Mouse (Mus musculus) liver, embryonic 11.5 days (tissue): Measurements from ENCODE around the gene Ube2q1. TPM values are rescaled to one million over a fixed set of nuclear protein-coding genes. Genes with fewer than 3 reads are reported as not detected.
A peak's percentile ranks its signal among the peaks of the same experiment; 100 is the strongest.

ENCODE experiments used
- ATAC-seq: fragments of 200-750 bp; cut with Nextera tagmentation; replicated peaks from 2 replicates; pipeline ENCODE4 v1.8.0; 2017; ENCODE audit warnings: moderate number of reproducible peaks, mild to moderate bottlenecking, moderate TSS enrichment, moderate library complexity; ENCODE audit not compliant: low FRiP score
- DNase-seq: peaks from one replicate; pipeline ENCODE4 v3.0.0-alpha.2; 2017; ENCODE audit warnings: low spot score
- H3K27ac ChIP-seq: fragments of 300-500 bp; sonication (generic); 2 replicates; pipeline ENCODE4 v1.5.1; 2014; ENCODE audit warnings: mild to moderate bottlenecking, low read depth, low read length, control low read depth
- H3K27me3 ChIP-seq: fragments of 300-500 bp; sonication (generic); replicated peaks from 2 replicates; pipeline ENCODE4 v1.6.1; 2014; ENCODE audit warnings: low read length, mixed read lengths; ENCODE audit not compliant: control insufficient read depth, insufficient read depth
- H3K36me3 ChIP-seq: fragments of 300-500 bp; sonication (generic); 2 replicates; pipeline ENCODE4 v1.6.1; 2014; ENCODE audit warnings: mild to moderate bottlenecking, low read length, moderate library complexity, mixed read lengths; ENCODE audit not compliant: control insufficient read depth, insufficient read depth
- H3K4me1 ChIP-seq: fragments of 300-500 bp; sonication (generic); replicated peaks from 2 replicates; pipeline ENCODE4 v1.6.1; 2014; ENCODE audit warnings: low read length, mixed read lengths; ENCODE audit not compliant: control insufficient read depth, insufficient read depth
- H3K4me2 ChIP-seq: fragments of 300-500 bp; sonication (generic); 2 replicates; pipeline ENCODE4 v1.6.1; 2014; ENCODE audit warnings: mild to moderate bottlenecking, control low read depth, moderate library complexity
- H3K4me3 ChIP-seq: fragments of 300-500 bp; sonication (generic); 2 replicates; pipeline ENCODE4 v1.5.1; 2014; ENCODE audit warnings: low read depth, low read length, control low read depth
- H3K9ac ChIP-seq: fragments of 300-500 bp; sonication (generic); 2 replicates; pipeline ENCODE4 v1.6.1; 2014; ENCODE audit warnings: low read depth, low read length, control low read depth
- H3K9me3 ChIP-seq: fragments of 300-500 bp; sonication (generic); 2 replicates; pipeline ENCODE4 v1.6.1; 2016; ENCODE audit warnings: low read length, inconsistent platforms, mixed read lengths; ENCODE audit not compliant: control insufficient read depth
- WGBS: fragments of 180-500 bp; shearing (Covaris S2); extraction: QIAGEN DNeasy Blood & Tissue Kit; methylation state at CpG from one replicate; pipeline ENCODE4 v1.1.7; 2014; 5-methylcytosine and 5-hydroxymethylcytosine counted together
- polyA plus RNA-seq: library from polyadenylated mRNA; unstranded; fragments of >200 nt; fragmentation: Nextera tagmentation; extraction: Ambion mirVana; gene quantifications from 2 replicates; pipeline ENCODE4 v1.2.1, GENCODE M21; 2014

Ube2q1 gene
- polyA plus RNA-seq, 1 experiment from 2014 or later = 15.7 TPM

- Histone ChIP-seq H3K4me1 (no peaks in the 10 kb centered on the region), H3K4me3 (no peak overlapping the region), H3K27ac (no peak overlapping the region), H3K27me3 (peaks cover 7% of the 10 kb centered on the region), H3K9ac (no peak overlapping the region), H3K4me2 (no peak overlapping the region), H3K9me3 (no peaks in the 10 kb centered on the region), H3K36me3 (no peaks in the 10 kb centered on the region)
- DNase-seq (no peak), ATAC-seq (no peak)
- WGBS = 70% methylated on average over 2 of the region's 2 CpGs
These were observed 15.6 kb upstream of the Ube2q1 start for GRCm38 (mm10) chr3:89757851-89758250.

GRCm38 (mm10) chr3:89759786-89760185 is 13.6 kb upstream of the Ube2q1 start:
- Histone ChIP-seq H3K27me3 (peaks cover 23% of the 10 kb centered on the region), H3K4me2 (no peak overlapping the region), H3K9ac (no peak overlapping the region), H3K4me3 (no peak overlapping the region), H3K36me3 (no peaks in the 10 kb centered on the region), H3K9me3 (no peaks in the 10 kb centered on the region), H3K4me1 (no peaks in the 10 kb centered on the region), H3K27ac (no peak overlapping the region)
- 69% methylated on average over 3 of the region's 3 CpGs for WGBS
- DNase-seq (no peak), ATAC-seq (no peak)

GRCm38 (mm10) chr3:89764119-89764724 is 9.2 kb upstream of the Ube2q1 start, which contains the start of gene Chrnb2:
Gene Chrnb2, minus strand, starts transcription at chr3:89764632.
- ATAC-seq = peak; percentile 75
- Histone ChIP-seq H3K27me3 (peaks cover 21% of the 10 kb centered on the region), H3K9me3 (no peaks in the 10 kb centered on the region), H3K4me1 (no peaks in the 10 kb centered on the region), H3K27ac (no peak within 1 kb of the TSS), H3K36me3 (no peaks in the 10 kb centered on the region), H3K4me3 (0 out of 2 replicates have a peak within 1 kb of the TSS, but pooled peaks have one; percentile 3), H3K9ac (no peak within 1 kb of the TSS), H3K4me2 (peak within 1 kb of the TSS; percentile 48)
- 1% methylated on average over 36 of the region's 36 CpGs for WGBS
- DNase-seq = peak; percentile 84

GRCm38 (mm10) chr3:89769584-89769983 is 3.8 kb upstream of the Ube2q1 start:
- 59% methylated on average over 7 of the region's 7 CpGs for WGBS

GRCm38 (mm10) chr3:89770425-89771002 is 2.9 kb upstream of the Ube2q1 start:
- no peaks in the 10 kb centered on the region for H3K36me3 ChIP-seq
- H3K9me3 ChIP-seq = no peaks in the 10 kb centered on the region
- H3K4me2 ChIP-seq = no peak overlapping the region
- H3K27ac ChIP-seq = no peak overlapping the region
- DNase-seq = no peak
- WGBS = 35% methylated on average over 2 of the region's 2 CpGs
- no peak overlapping the region for H3K4me3 ChIP-seq
- no peak overlapping the region for H3K9ac ChIP-seq
- ATAC-seq = no peak
- peaks cover 24% of the 10 kb centered on the region for H3K4me1 ChIP-seq
- H3K27me3 ChIP-seq = no peaks in the 10 kb centered on the region

More at GRCm38 (mm10) chr3:89769584-89769983, 3.8 kb upstream of the Ube2q1 start:
- Histone ChIP-seq H3K27ac (no peak overlapping the region), H3K9ac (no peak overlapping the region), H3K36me3 (no peaks in the 10 kb centered on the region), H3K4me3 (no peak overlapping the region), H3K4me1 (peaks cover 15% of the 10 kb centered on the region), H3K9me3 (no peaks in the 10 kb centered on the region), H3K4me2 (no peak overlapping the region), H3K27me3 (peaks cover under 1% of the 10 kb centered on the region)
- ATAC-seq (no peak), DNase-seq (no peak)

- Histone ChIP-seq H3K4me1 (peaks cover 27% of the 10 kb centered on the region), H3K27me3 (no peaks in the 10 kb centered on the region), H3K4me3 (peak overlapping the region; percentile 96), H3K9me3 (no peaks in the 10 kb centered on the region), H3K4me2 (peak overlapping the region; percentile 95), H3K9ac (peak overlapping the region; percentile 98), H3K27ac (peak overlapping the region; percentile 90), H3K36me3 (peaks cover 15% of the 10 kb centered on the region)
- ATAC-seq = peak; percentile 68
- DNase-seq = peak; percentile 78
- WGBS = 2% methylated on average over 17 of the region's 17 CpGs
These were observed 838 bp upstream of the Ube2q1 start for GRCm38 (mm10) chr3:89772588-89772967.

GRCm38 (mm10) chr3:89773740-89774211 is 360 bp downstream of the Ube2q1 start:
- H3K27me3 ChIP-seq = no peaks in the 10 kb centered on the region
- H3K27ac ChIP-seq = peak overlapping the region; percentile 90
- H3K4me2 ChIP-seq = peak overlapping the region; percentile 78
- WGBS = 1% methylated on average over 29 of the region's 37 CpGs
- peaks cover 27% of the 10 kb centered on the region for H3K4me1 ChIP-seq
- H3K9me3 ChIP-seq = no peaks in the 10 kb centered on the region
- peak overlapping the region; percentile 98 for H3K9ac ChIP-seq
- H3K36me3 ChIP-seq = peaks cover 18% of the 10 kb centered on the region
- peak; percentile 40 for ATAC-seq
- peak overlapping the region; percentile 96 for H3K4me3 ChIP-seq
- DNase-seq = peak; percentile 62

GRCm38 (mm10) chr3:89774236-89774960 is 982 bp downstream of the Ube2q1 start:
- 33% methylated on average over 15 of the region's 15 CpGs for WGBS
- ATAC-seq = no peak

More at GRCm38 (mm10) chr3:89774236-89774960, 982 bp downstream of the Ube2q1 start:
- peak overlapping the region; percentile 90; the same call in 1 of the 2 replicates for H3K27ac ChIP-seq
- H3K4me3 ChIP-seq = peak overlapping the region; percentile 96
- H3K4me1 ChIP-seq = peaks cover 27% of the 10 kb centered on the region
- H3K4me2 ChIP-seq = peak overlapping the region; percentile 78
- H3K9ac ChIP-seq = peak overlapping the region; percentile 98
- no peaks in the 10 kb centered on the region for H3K9me3 ChIP-seq
- no peaks in the 10 kb centered on the region for H3K27me3 ChIP-seq
- no peak for DNase-seq
- H3K36me3 ChIP-seq = peaks cover 18% of the 10 kb centered on the region
